Mouse (Mus musculus): ENCODE data around the gene Cdc42ep5. TPM values are rescaled to one million over a fixed set of nuclear protein-coding genes. Genes with fewer than 3 reads are reported as not detected.

Gene Cdc42ep5
- total RNA-seq, 2 experiments from 2014 or later, result 1.5 to 1.7 TPM

- DNase-seq (ENCODE audit: low spot score), result no peak
Observed at GRCm38 (mm10) chr7:4146241-4147180, 18.1 kb downstream of the Cdc42ep5 start.

GRCm38 (mm10) chr7:4145552-4146190 lies 19.0 kb downstream of the Cdc42ep5 start:
- DNase-seq (ENCODE audit: low spot score), result peak; percentile 57

GRCm38 (mm10) chr7:4144766-4145551 lies 19.7 kb downstream of the Cdc42ep5 start:
- DNase-seq (ENCODE audit: low spot score), result no peak

- no peak for DNase-seq (ENCODE audit: low spot score)
Observed at GRCm38 (mm10) chr7:4144046-4144445, 20.6 kb downstream of the Cdc42ep5 start.

- DNase-seq (ENCODE audit: low spot score), result no peak
Observed at GRCm38 (mm10) chr7:4143506-4143905, 21.2 kb downstream of the Cdc42ep5 start.

GRCm38 (mm10) chr7:4142796-4143445 lies 21.7 kb downstream of the Cdc42ep5 start:
- no peak for DNase-seq (ENCODE audit: low spot score)

- no peak for DNase-seq (ENCODE audit: low spot score)
Observed at GRCm38 (mm10) chr7:4141648-4142325, 22.9 kb downstream of the Cdc42ep5 start.

- no peak for DNase-seq (ENCODE audit: low spot score)
Observed at GRCm38 (mm10) chr7:4139391-4139790, 25.3 kb downstream of the Cdc42ep5 start.

GRCm38 (mm10) chr7:4138671-4139070 lies 26.0 kb downstream of the Cdc42ep5 start:
- no peak for DNase-seq (ENCODE audit: low spot score)

GRCm38 (mm10) chr7:4138181-4138580 lies 26.5 kb downstream of the Cdc42ep5 start:
- no peak for DNase-seq (ENCODE audit: low spot score)

GRCm38 (mm10) chr7:4137746-4138145 lies 26.9 kb downstream of the Cdc42ep5 start:
- no peak for DNase-seq (ENCODE audit: low spot score)

- peak; percentile 99 for DNase-seq (ENCODE audit: low spot score)
Observed at GRCm38 (mm10) chr7:4136771-4137531, 27.7 kb downstream of the Cdc42ep5 start, which contains the start of gene Leng8. Gene Leng8 (plus strand): TSS chr7:4137039.

GRCm38 (mm10) chr7:4136404-4136770 lies 28.3 kb downstream of the Cdc42ep5 start:
- DNase-seq (ENCODE audit: low spot score), result no peak

- no peak for DNase-seq (ENCODE audit: low spot score)
Observed at GRCm38 (mm10) chr7:4134911-4135310, 29.7 kb downstream of the Cdc42ep5 start.

- no peak for DNase-seq (ENCODE audit: low spot score)
Observed at GRCm38 (mm10) chr7:4132998-4133397, 31.7 kb downstream of the Cdc42ep5 start.

- DNase-seq (ENCODE audit: low spot score), result no peak
Observed at GRCm38 (mm10) chr7:4132581-4132980, 32.1 kb downstream of the Cdc42ep5 start.

- DNase-seq (ENCODE audit: low spot score), result no peak
Observed at GRCm38 (mm10) chr7:4131964-4132363, 32.7 kb downstream of the Cdc42ep5 start.

GRCm38 (mm10) chr7:4130686-4131452 lies 33.8 kb downstream of the Cdc42ep5 start:
- DNase-seq (ENCODE audit: low spot score), result peak; percentile 80

GRCm38 (mm10) chr7:4128860-4129259 lies 35.8 kb downstream of the Cdc42ep5 start:
- peak; percentile 72 for DNase-seq (ENCODE audit: low spot score)
